Mouse (Mus musculus): ENCODE measurements around the gene Gm3543.
"Not testable (repeated sequence)": the region's sequence is repeated elsewhere in the genome, so short reads cannot be mapped to it uniquely, and the experiment has no call there.

Gene Gm3543

DNA sequence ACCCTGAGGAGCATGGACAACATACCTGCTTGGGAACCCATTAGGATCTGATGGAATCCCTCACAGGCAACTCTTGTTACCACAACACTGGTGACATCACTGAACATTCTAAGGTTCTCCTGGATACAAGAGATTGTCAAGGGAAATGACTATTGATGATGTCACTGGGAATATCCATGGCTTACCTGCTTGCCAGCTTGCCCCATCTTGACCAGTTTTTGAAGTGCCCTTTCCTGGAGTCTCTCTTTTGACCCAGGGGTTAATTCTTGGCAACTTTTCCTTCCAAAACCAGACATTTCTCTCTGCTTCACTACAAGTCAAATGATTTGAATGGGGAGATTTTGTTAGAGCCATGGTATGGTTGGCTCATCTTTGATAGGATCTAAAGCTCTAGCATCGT, at the start of gene Gm3543:
Gene Gm3543, minus strand, starts transcription at position 101 of the 400 bp plus-strand sequence.
- DNase-seq: not testable (repeated sequence)

DNA sequence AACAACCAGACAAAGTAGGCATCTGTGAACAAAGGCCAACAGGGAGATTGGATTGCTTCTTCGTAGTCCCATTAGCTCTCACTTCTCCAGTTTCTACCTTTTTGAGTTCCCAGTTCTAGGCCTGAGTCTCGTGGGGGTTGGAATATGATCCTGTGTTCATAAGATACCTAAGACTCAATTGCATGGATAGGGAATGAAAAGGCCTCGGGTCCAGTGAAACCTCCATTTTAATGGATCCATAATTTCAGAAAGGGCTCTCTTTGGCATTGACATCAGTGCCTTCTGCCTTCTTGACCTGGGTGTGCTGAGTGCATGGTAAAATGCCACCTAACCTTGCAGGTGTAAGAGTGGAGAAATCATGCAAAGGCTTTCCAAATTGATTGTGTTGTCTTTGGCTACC, 14.5 kb downstream of the Gm3543 start:
- DNase-seq: not testable (repeated sequence)

DNA sequence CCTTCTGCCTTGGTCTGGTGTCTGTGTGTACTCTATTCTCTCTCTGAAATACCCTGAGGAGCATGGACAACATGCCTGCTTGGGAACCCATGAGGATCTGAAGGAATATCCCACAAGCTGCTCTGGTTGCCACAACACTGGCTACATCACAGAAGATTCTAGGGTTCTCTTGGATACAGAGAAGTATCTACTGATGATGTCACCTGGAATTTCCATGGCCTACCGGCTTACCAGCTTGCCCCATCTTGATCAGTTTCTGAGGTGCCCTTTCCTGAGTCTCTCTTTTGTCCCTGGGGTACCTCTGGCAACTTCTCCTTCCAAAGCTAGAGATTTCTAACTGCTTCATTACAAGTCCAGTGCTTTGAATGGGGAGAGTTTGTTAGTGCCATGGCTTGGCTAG, 15.3 kb downstream of the Gm3543 start, which contains the start of gene Gm6401:
Gene Gm6401, minus strand, starts transcription at position 101 of the 400 bp plus-strand sequence.
- DNase-seq: not testable (repeated sequence)

GRCm38 (mm10) chr14:41964095-41964494, 19.0 kb downstream of the Gm3543 start:
- DNase-seq: not testable (repeated sequence)

DNA sequence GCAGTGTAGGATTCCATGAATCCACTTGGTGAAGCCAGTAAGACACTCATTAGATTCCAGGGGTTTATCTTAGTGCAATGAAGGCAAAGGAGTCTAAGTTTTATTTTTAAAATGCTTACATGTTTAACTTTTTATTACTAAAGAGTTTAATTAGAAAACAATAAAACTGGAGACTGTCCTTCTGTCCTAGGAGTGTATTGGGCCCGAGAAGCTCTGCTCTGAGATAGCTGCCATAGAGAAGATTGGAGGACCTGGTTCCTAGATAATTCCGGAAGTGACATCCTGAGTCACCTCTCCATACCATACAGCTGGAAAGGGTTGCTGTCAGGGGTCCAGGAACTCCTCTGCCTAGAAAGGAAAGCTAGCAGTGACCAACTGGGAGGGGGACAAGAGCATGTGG, 39.4 kb downstream of the Gm3543 start, which contains the start of gene 1700024B05Rik:
Gene 1700024B05Rik, plus strand, starts transcription at position 301 of the 400 bp plus-strand sequence.
- not testable (repeated sequence) for DNase-seq
